Mouse (Mus musculus) lung, adult 2 months (tissue): Measurements from ENCODE around the gene Nt5dc3.

Experiments
- CTCF ChIP-seq: fragments of 200-500 bp; IDR thresholded peaks from 2 replicates; pipeline ENCODE4 v1.5.1; 2011; ENCODE audit warnings: mild to moderate bottlenecking, low read length, control low read depth; ENCODE audit not compliant: insufficient read depth
- POLR2A ChIP-seq: fragments of 200-500 bp; IDR thresholded peaks from 2 replicates; pipeline ENCODE4 v1.6.1; 2011; ENCODE audit warnings: low read depth, mild to moderate bottlenecking, control low read depth, low read length, borderline replicate concordance; ENCODE audit errors: extremely low read depth

DNA sequence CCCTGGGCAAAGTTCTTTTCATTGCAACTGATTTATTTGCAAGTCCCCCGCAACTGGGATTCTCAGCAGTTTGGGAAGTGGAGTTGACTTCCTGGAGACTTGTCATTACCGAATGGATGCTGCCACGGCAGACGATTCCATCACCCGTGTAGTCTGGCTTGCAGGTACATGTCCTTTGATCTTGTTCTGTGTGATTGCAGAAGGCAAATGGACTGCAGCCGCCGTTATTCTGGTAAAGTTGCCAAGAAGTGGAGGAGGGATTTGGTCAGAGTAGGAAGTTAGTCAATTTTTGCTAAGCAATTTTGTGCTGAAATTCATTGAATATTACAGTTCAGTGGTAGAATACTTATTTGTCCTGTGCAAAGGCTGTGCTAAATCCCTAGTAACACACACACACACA, 99.9 kb downstream of the Nt5dc3 start:
- TF ChIP-seq CTCF (no peak), POLR2A (no peak)
